Mouse (Mus musculus) CH12.LX (cell line): ENCODE measurements at regions not wholly inside any gene's neighbourhood (a gene's known extent, or its start where the extent isn't known, plus 50 kb on each side); places are given as distances from the start of the nearest gene placed in this dataset.

Source experiments
- DNase-seq: peaks from one replicate; pipeline ENCODE4 v3.0.0-alpha.2; 2013; ENCODE audit errors: extremely low read depth
- H3K27ac ChIP-seq: 2 replicates; pipeline ENCODE4 v1.5.1; 2012; ENCODE audit warnings: low read depth, mild to moderate bottlenecking, control low read depth, moderate library complexity; ENCODE audit not compliant: insufficient read depth
- H3K27me3 ChIP-seq: replicated peaks from 2 replicates; pipeline ENCODE3; 2012; ENCODE audit warnings: inconsistent platforms
- H3K36me3 ChIP-seq, 2 experiments: replicated peaks in 1 of 2; 2 replicates each; pipeline versions ENCODE3 to v1.6.1; 2012; ENCODE audit warnings: inconsistent platforms in 1 of 2, low read length in 1 of 2, mild to moderate bottlenecking in 1 of 2, mixed read lengths in 1 of 2, moderate library complexity in 1 of 2; ENCODE audit not compliant: control insufficient read depth in 1 of 2, insufficient read depth in 1 of 2
- H3K4me1 ChIP-seq, 2 experiments: 2 replicates each; pipeline ENCODE4 v1.6.1; 2012; ENCODE audit warnings: inconsistent platforms in 1 of 2, moderate library complexity in 1 of 2; ENCODE audit not compliant: insufficient read depth in 2 of 2, control insufficient read depth in 1 of 2
- H3K4me2 ChIP-seq: 2 replicates; pipeline ENCODE4 v1.6.1; 2012; ENCODE audit warnings: low read depth, mild to moderate bottlenecking, control low read depth; ENCODE audit not compliant: poor library complexity, insufficient read depth, severe bottlenecking
- H3K4me3 ChIP-seq, 3 experiments: fragments of 150-350 bp in 1 of 3; sonication (generic) in 1 of 3; replicated peaks in 1 of 3; 2 replicates each; pipeline versions ENCODE3 to v1.5.1; 2011 to 2012; ENCODE audit warnings: low read depth in 2 of 3, low read length in 2 of 3, mild to moderate bottlenecking in 2 of 3, moderate library complexity in 2 of 3, control low read depth in 1 of 3, improper control_type of control experiment in 1 of 3, inconsistent platforms in 1 of 3, mixed read lengths in 1 of 3; ENCODE audit not compliant: poor library complexity in 1 of 3
- H3K79me2 ChIP-seq: replicated peaks from 2 replicates; pipeline ENCODE4 v1.6.1; 2012; ENCODE audit warnings: mild to moderate bottlenecking, moderate library complexity; ENCODE audit not compliant: control insufficient read depth, poor library complexity, insufficient read depth, severe bottlenecking; ENCODE audit errors: extremely low read depth
- H3K9ac ChIP-seq: 2 replicates; pipeline ENCODE4 v1.6.1; 2012; ENCODE audit warnings: low read depth, mild to moderate bottlenecking, control low read depth, moderate library complexity; ENCODE audit not compliant: insufficient read depth
- H3K9me3 ChIP-seq: replicated peaks from 2 replicates; pipeline ENCODE3; 2012; ENCODE audit warnings: low read length, inconsistent platforms, mixed read lengths
- CHD1 ChIP-seq: IDR thresholded peaks from 2 replicates; pipeline ENCODE4 v1.6.1; 2012; ENCODE audit warnings: low read depth, low read length, improper control_type of control experiment, inconsistent platforms
- CHD2 ChIP-seq: IDR thresholded peaks from 2 replicates; pipeline ENCODE4 v1.6.1; 2011; ENCODE audit warnings: low read length, improper control_type of control experiment
- ETS1 ChIP-seq: conservative IDR thresholded peaks from 2 replicates; pipeline ENCODE4 v1.6.1; 2012; ENCODE audit warnings: low read depth, mild to moderate bottlenecking, inconsistent platforms, low read length, improper control_type of control experiment, moderate library complexity
- IRF4 ChIP-seq: IDR thresholded peaks from 2 replicates; pipeline ENCODE4 v1.6.1; 2014; ENCODE audit warnings: low read depth, mild to moderate bottlenecking, inconsistent platforms, low read length, improper control_type of control experiment
- JUN ChIP-seq: IDR thresholded peaks from 2 replicates; pipeline ENCODE4 v1.6.1; 2011; ENCODE audit warnings: low read depth, mild to moderate bottlenecking, low read length, improper control_type of control experiment, moderate library complexity; ENCODE audit not compliant: insufficient read depth
- MAFK ChIP-seq: IDR thresholded peaks from 2 replicates; pipeline ENCODE4 v1.6.1; 2011; ENCODE audit warnings: low read length, improper control_type of control experiment; ENCODE audit not compliant: insufficient replicate concordance
- MEF2A ChIP-seq: IDR thresholded peaks from 2 replicates; pipeline ENCODE4 v1.6.1; 2014; ENCODE audit warnings: low read depth, mild to moderate bottlenecking, inconsistent platforms, low read length, improper control_type of control experiment, borderline replicate concordance
- MXI1 ChIP-seq: IDR thresholded peaks from 2 replicates; pipeline ENCODE4 v1.6.1; 2011; ENCODE audit warnings: mild to moderate bottlenecking, low read depth, low read length, improper control_type of control experiment
- NELFE ChIP-seq: IDR thresholded peaks from 2 replicates; pipeline ENCODE4 v1.6.1; 2011; ENCODE audit warnings: low read depth, low read length, improper control_type of control experiment
- PAX5 ChIP-seq: IDR thresholded peaks from 2 replicates; pipeline ENCODE4 v1.6.1; 2012; ENCODE audit warnings: low read length, inconsistent platforms, mixed read lengths
- POLR2AphosphoS2 ChIP-seq: IDR thresholded peaks from 2 replicates; pipeline ENCODE4 v1.6.1; 2011; ENCODE audit warnings: low read depth, low read length, improper control_type of control experiment
- RAD21 ChIP-seq: IDR thresholded peaks from 2 replicates; pipeline ENCODE4 v1.6.1; 2011; ENCODE audit warnings: low read depth, mild to moderate bottlenecking, low read length, improper control_type of control experiment, moderate library complexity
- RCOR1 ChIP-seq: conservative IDR thresholded peaks from 2 replicates; pipeline ENCODE4 v1.6.1; 2012; ENCODE audit warnings: low read depth, mild to moderate bottlenecking, inconsistent platforms, low read length, improper control_type of control experiment
- SIN3A ChIP-seq: IDR thresholded peaks from 2 replicates; pipeline ENCODE4 v1.6.1; 2012; ENCODE audit warnings: low read length, improper control_type of control experiment, inconsistent platforms
- SMC3 ChIP-seq: IDR thresholded peaks from 2 replicates; pipeline ENCODE4 v1.6.1; 2011; ENCODE audit warnings: low read depth, low read length, improper control_type of control experiment
- ZC3H11A ChIP-seq: IDR thresholded peaks from 2 replicates; pipeline ENCODE4 v1.6.1; 2012; ENCODE audit warnings: low read depth, mild to moderate bottlenecking, inconsistent platforms, low read length, improper control_type of control experiment
- ZNF384 ChIP-seq: IDR thresholded peaks from 2 replicates; pipeline ENCODE4 v1.6.1; 2012; ENCODE audit warnings: low read depth, low read length, improper control_type of control experiment, inconsistent platforms
- dilution Hi-C: fragments of 300-500 bp; cut with MboI; formaldehyde crosslinking; loops from 2 replicates; pipeline ENCODE4 v1.14.3; 2020; ENCODE audit warnings: low sequenced_read_pairs; ENCODE audit not compliant: extremely low pct_unique_long_range_greater_than_20kb, extremely low pct_ligation_motif_present
- in situ Hi-C: fragments of 300-500 bp; cut with MboI; formaldehyde crosslinking; loops from 3 replicates; pipeline ENCODE4 v1.14.3; 2019; ENCODE audit warnings: low sequenced_read_pairs, low pct_ligation_motif_present, low pct_unique_long_range_greater_than_20kb, mixed read lengths

- Histone ChIP-seq H3K79me2 (no peaks in the 10 kb centered on the region), H3K27me3 (no peaks in the 10 kb centered on the region), H3K27ac (no peak overlapping the region), H3K36me3 (no peaks in the 10 kb centered on the region), H3K4me3 (no peak overlapping the region), H3K9me3 (no peaks in the 10 kb centered on the region), H3K9ac (no peak overlapping the region), H3K4me1 (peaks cover 3 to 9% of the 10 kb centered on the region in 2 experiments; a peak in 3 of 4 replicates), H3K4me2 (no peak overlapping the region)
- dilution Hi-C loops (no loop called here), in situ Hi-C loops (no loop called here)
- no peak for DNase-seq
- TF ChIP-seq IRF4 (no peak), ZNF384 (no peak), SIN3A (no peak), MAFK (no peak), NELFE (no peak)
Observed at GRCm38 (mm10) chr14:67139152-67139551, 1130.1 kb upstream of the Gulo start.

GRCm38 (mm10) chr14:67136141-67136498 is 1127.1 kb upstream of the Gulo start:
- in situ Hi-C loops: no loop called here
- peaks cover 3 to 9% of the 10 kb centered on the region in 2 experiments; a peak in 3 of 4 replicates for H3K4me1 ChIP-seq
- TF ChIP-seq MEF2A (no peak), POLR2AphosphoS2 (no peak), MXI1 (no peak), SMC3 (no peak), ZC3H11A (no peak), CHD2 (no peak), JUN (no peak), CHD1 (no peak), PAX5 (no peak), RCOR1 (no peak), RAD21 (no peak), NELFE (no peak), ETS1 (no peak), SIN3A (no peak)
- H3K9me3 ChIP-seq: no peaks in the 10 kb centered on the region
- no peak for DNase-seq
- no peak overlapping the region for H3K9ac ChIP-seq
- H3K27me3 ChIP-seq: no peaks in the 10 kb centered on the region
- H3K4me2 ChIP-seq: no peak overlapping the region
- H3K36me3 ChIP-seq: no peaks in the 10 kb centered on the region
- no peak overlapping the region for H3K27ac ChIP-seq
- no peaks in the 10 kb centered on the region for H3K79me2 ChIP-seq
- dilution Hi-C loops: no loop called here
- H3K4me3 ChIP-seq: no peak overlapping the region
